Mouse (Mus musculus): ENCODE data around the gene Chmp2a. TPM values are rescaled to one million over a fixed set of nuclear protein-coding genes. Genes with fewer than 3 reads are reported as not detected.

Gene Chmp2a
- polyA plus RNA-seq, 1 experiment from 2014 or later, result 146 TPM

- Histone ChIP-seq H3K4me3 (replicated peaks) (no peak overlapping the region), H3K9me3 (replicated peaks) (no peaks in the 10 kb centered on the region), H3K4me1 (no peaks in the 10 kb centered on the region), H3K36me3 (no peaks in the 10 kb centered on the region), H3K4me2 (no peak overlapping the region), H3K27me3 (no peaks in the 10 kb centered on the region), H3K9ac (no peak overlapping the region), H3K27ac (no peak overlapping the region)
- 88% methylated on average over 10 of the region's 10 CpGs for WGBS
- ATAC-seq (replicated peaks; ENCODE audit: low FRiP score), result no peak
Observed at GRCm38 (mm10) chr7:12993148-12993547, 41.5 kb downstream of the Chmp2a start.

DNA sequence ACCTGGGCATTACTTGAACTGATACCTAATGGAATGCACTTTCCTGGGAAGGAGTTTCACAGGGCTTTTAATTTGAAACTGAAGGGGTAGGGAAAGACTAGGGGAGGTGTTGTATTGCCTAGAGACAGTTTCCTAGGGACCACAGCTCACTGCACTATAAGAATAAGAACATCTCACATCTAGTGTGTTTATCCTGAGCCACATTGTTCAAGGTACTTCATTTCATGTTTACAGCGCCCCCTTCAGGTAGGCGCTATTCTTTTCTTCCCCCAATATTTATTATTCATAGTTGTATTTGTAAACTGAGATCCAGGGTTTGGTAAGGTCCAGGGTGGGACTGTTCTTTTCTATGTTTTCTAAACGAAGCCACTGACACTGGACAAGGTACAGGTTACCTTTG lies 42.4 kb downstream of the Chmp2a start:
- Histone ChIP-seq H3K9me3 (replicated peaks) (no peaks in the 10 kb centered on the region), H3K9ac (no peak overlapping the region), H3K27ac (no peak overlapping the region), H3K4me3 (replicated peaks) (no peak overlapping the region), H3K4me1 (no peaks in the 10 kb centered on the region), H3K36me3 (no peaks in the 10 kb centered on the region), H3K27me3 (no peaks in the 10 kb centered on the region), H3K4me2 (no peak overlapping the region)
- 7% methylated on average over 3 of the region's 3 CpGs for WGBS
- no peak for ATAC-seq (replicated peaks; ENCODE audit: low FRiP score)

GRCm38 (mm10) chr7:12987409-12988189 lies 47.0 kb downstream of the Chmp2a start:
- Histone ChIP-seq H3K4me3 (replicated peaks) (no peak overlapping the region), H3K4me2 (no peak overlapping the region), H3K27ac (no peak overlapping the region), H3K36me3 (peaks cover 2% of the 10 kb centered on the region; the same call in 1 of the 2 replicates), H3K27me3 (no peaks in the 10 kb centered on the region), H3K9me3 (replicated peaks) (no peaks in the 10 kb centered on the region), H3K9ac (no peak overlapping the region), H3K4me1 (no peaks in the 10 kb centered on the region)
- 0 out of 2 replicates have a peak, but pooled peaks have one; percentile 29 for ATAC-seq (replicated peaks; ENCODE audit: low FRiP score)
- 77% methylated on average over 8 of the region's 8 CpGs for WGBS

DNA sequence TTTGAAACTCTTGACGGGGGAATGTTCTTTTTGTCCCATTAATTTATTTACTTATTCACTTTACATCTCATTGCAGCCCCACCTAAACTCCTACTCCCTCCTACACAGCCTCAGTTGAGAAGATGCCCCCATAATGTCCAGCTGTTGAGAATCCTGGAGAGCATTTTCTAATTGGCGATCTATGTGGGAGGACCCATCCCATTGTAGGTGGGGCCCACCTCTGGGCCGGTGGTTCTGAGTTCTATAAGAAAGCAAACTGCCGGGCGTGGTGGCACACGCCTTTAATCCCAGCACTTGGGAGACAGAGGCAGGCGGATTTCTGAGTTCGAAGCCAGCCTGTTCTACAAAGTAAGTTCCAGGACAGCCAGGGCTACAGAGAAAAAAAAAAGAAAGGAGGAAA lies 47.7 kb downstream of the Chmp2a start:
- Histone ChIP-seq H3K36me3 (peaks cover 8% of the 10 kb centered on the region; the same call in 1 of the 2 replicates), H3K9ac (no peak overlapping the region), H3K27ac (no peak overlapping the region), H3K27me3 (no peaks in the 10 kb centered on the region), H3K4me2 (no peak overlapping the region), H3K4me1 (no peaks in the 10 kb centered on the region), H3K9me3 (replicated peaks) (no peaks in the 10 kb centered on the region), H3K4me3 (replicated peaks) (no peak overlapping the region)
- ATAC-seq (replicated peaks; ENCODE audit: low FRiP score), result no peak
- 80% methylated on average over 8 of the region's 8 CpGs for WGBS

GRCm38 (mm10) chr7:12985724-12986123 lies 48.9 kb downstream of the Chmp2a start:
- Histone ChIP-seq H3K4me2 (no peak overlapping the region), H3K27me3 (no peaks in the 10 kb centered on the region), H3K9me3 (replicated peaks) (no peaks in the 10 kb centered on the region), H3K9ac (no peak overlapping the region), H3K4me3 (replicated peaks) (no peak overlapping the region), H3K4me1 (no peaks in the 10 kb centered on the region), H3K36me3 (peaks cover 8% of the 10 kb centered on the region; the same call in 1 of the 2 replicates), H3K27ac (no peak overlapping the region)
- WGBS, result 83% methylated on average over 1 of the region's 1 CpGs
- ATAC-seq (replicated peaks; ENCODE audit: low FRiP score), result no peak

Other genes starting within 250 kb of the Chmp2a start
- 7.9 and 8.9 TPM in 2 replicates for gene Zscan18, start 231.2 kb downstream of the Chmp2a start, polyA plus RNA-seq (2015; fragmentation: Nextera tagmentation; extraction: Ambion mirVana)
- gene Zfp329, start 215.9 kb downstream of the Chmp2a start, polyA plus RNA-seq (2015; fragmentation: Nextera tagmentation; extraction: Ambion mirVana), result 15.8 and 16.4 TPM in 2 replicates
- gene Zfp110, start 200.0 kb downstream of the Chmp2a start, polyA plus RNA-seq (2015; fragmentation: Nextera tagmentation; extraction: Ambion mirVana), result 32.3 and 34.0 TPM in 2 replicates
- 3.7 and 3.8 TPM in 2 replicates for gene Zfp128, start 153.6 kb downstream of the Chmp2a start, polyA plus RNA-seq (2015; fragmentation: Nextera tagmentation; extraction: Ambion mirVana)
- gene Zscan22, start 137.0 kb downstream of the Chmp2a start, polyA plus RNA-seq (2015; fragmentation: Nextera tagmentation; extraction: Ambion mirVana), result 19.3 and 19.9 TPM in 2 replicates
- 1,034 and 1,085 TPM in 2 replicates for gene Rps5, start 112.5 kb downstream of the Chmp2a start, polyA plus RNA-seq (2015; fragmentation: Nextera tagmentation; extraction: Ambion mirVana)
- 0.45 and 0.77 TPM in 2 replicates for gene Rnf225, start 107.4 kb downstream of the Chmp2a start, polyA plus RNA-seq (2015; fragmentation: Nextera tagmentation; extraction: Ambion mirVana)
- 9.8 and 11.4 TPM in 2 replicates for gene Zfp324, start 69.0 kb downstream of the Chmp2a start, polyA plus RNA-seq (2015; fragmentation: Nextera tagmentation; extraction: Ambion mirVana)
- gene Zfp446, start 57.0 kb downstream of the Chmp2a start, polyA plus RNA-seq (2015; fragmentation: Nextera tagmentation; extraction: Ambion mirVana), result 11.2 and 13.3 TPM in 2 replicates
- 0.15 and 0.44 TPM in 2 replicates for gene Slc27a5, start 36.6 kb downstream of the Chmp2a start, polyA plus RNA-seq (2015; fragmentation: Nextera tagmentation; extraction: Ambion mirVana)
- 283 and 298 TPM in 2 replicates for gene Trim28, start 35.7 kb downstream of the Chmp2a start, polyA plus RNA-seq (2015; fragmentation: Nextera tagmentation; extraction: Ambion mirVana)
- gene Zbtb45, start 24.8 kb downstream of the Chmp2a start, polyA plus RNA-seq (2015; fragmentation: Nextera tagmentation; extraction: Ambion mirVana), result 22.1 and 24.8 TPM in 2 replicates
- gene Ube2m, start 3.5 kb upstream of the Chmp2a start, polyA plus RNA-seq (2015; fragmentation: Nextera tagmentation; extraction: Ambion mirVana), result 113 and 114 TPM in 2 replicates
- 2.8 and 4.3 TPM in 2 replicates for gene Mzf1, start 20.0 kb upstream of the Chmp2a start, polyA plus RNA-seq (2015; fragmentation: Nextera tagmentation; extraction: Ambion mirVana)
- not detected in 2 replicates for gene Vmn1r85, start 60.4 kb upstream of the Chmp2a start, polyA plus RNA-seq (2015; fragmentation: Nextera tagmentation; extraction: Ambion mirVana)
- not detected in 2 replicates for gene Vmn1r86, start 85.1 kb upstream of the Chmp2a start, polyA plus RNA-seq (2015; fragmentation: Nextera tagmentation; extraction: Ambion mirVana)
- gene Vmn1r87, start 105.3 kb upstream of the Chmp2a start, polyA plus RNA-seq (2015; fragmentation: Nextera tagmentation; extraction: Ambion mirVana), result not detected in 2 replicates
- gene Vmn1r88, start 124.8 kb upstream of the Chmp2a start, polyA plus RNA-seq (2015; fragmentation: Nextera tagmentation; extraction: Ambion mirVana), result not detected in 2 replicates
- gene Vmn1r89, start 178.2 kb upstream of the Chmp2a start, polyA plus RNA-seq (2015; fragmentation: Nextera tagmentation; extraction: Ambion mirVana), result not detected in 2 replicates
- 109 and 110 TPM in 2 replicates for gene Lig1, start 242.5 kb upstream of the Chmp2a start, polyA plus RNA-seq (2015; fragmentation: Nextera tagmentation; extraction: Ambion mirVana)
- gene Zswim9, start 243.9 kb upstream of the Chmp2a start, polyA plus RNA-seq (2015; fragmentation: Nextera tagmentation; extraction: Ambion mirVana), result 8.8 and 13.0 TPM in 2 replicates

Measured in kidney, embryonic 15.5 days (tissue).